Mouse (Mus musculus): ENCODE measurements around the gene Hs2st1. TPM values are rescaled to one million over a fixed set of nuclear protein-coding genes. Genes with fewer than 3 reads are reported as not detected.
A peak's percentile ranks its signal among the peaks of the same experiment; 100 is the strongest.

Gene Hs2st1
- total RNA-seq, 1 experiment from 2014 or later = 18.3 TPM

- DNase-seq = peak; percentile 39
These were observed 16.0 kb downstream of the Hs2st1 start for GRCm38 (mm10) chr3:144553942-144554341.

GRCm38 (mm10) chr3:144551416-144551815 is 18.6 kb downstream of the Hs2st1 start:
- no peak for DNase-seq

DNA sequence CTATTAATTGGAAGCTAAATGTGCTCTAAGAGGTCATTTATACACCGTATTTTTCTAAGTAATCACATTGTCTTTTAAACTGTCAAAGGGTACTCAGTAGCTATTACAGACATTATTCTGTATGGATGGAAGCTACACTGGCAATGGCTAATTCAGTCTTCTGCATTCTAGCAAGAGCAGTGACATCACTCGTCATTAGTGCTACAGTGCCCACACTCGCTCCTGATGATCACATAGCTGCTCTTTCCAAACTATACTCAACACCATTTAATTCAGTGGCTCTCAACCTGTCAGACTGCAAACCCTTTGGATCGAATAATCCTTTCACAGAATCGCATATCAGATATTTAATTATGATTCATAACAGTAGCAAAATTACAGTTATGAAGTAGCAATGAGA is 19.3 kb downstream of the Hs2st1 start:
- no peak for DNase-seq

DNA sequence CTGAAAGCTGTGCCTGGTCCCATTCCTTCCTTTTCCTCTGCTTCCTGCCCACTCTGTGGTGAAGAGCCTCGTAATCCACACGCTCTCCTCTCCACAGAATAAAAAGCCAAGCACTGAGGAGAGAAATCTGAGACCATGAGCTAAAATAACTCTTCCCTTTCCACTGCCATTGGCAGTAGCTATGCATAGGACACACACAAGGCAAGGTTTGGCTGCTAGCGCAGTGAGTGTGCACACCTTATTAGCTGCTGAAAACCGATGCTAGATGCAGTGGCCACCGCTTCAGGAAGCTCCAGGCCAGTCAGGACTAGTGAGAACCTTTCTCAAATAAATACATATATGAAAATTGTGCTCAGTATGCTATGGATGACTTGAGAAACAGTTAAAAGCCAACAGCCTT is 19.9 kb downstream of the Hs2st1 start:
- no peak for DNase-seq

DNA sequence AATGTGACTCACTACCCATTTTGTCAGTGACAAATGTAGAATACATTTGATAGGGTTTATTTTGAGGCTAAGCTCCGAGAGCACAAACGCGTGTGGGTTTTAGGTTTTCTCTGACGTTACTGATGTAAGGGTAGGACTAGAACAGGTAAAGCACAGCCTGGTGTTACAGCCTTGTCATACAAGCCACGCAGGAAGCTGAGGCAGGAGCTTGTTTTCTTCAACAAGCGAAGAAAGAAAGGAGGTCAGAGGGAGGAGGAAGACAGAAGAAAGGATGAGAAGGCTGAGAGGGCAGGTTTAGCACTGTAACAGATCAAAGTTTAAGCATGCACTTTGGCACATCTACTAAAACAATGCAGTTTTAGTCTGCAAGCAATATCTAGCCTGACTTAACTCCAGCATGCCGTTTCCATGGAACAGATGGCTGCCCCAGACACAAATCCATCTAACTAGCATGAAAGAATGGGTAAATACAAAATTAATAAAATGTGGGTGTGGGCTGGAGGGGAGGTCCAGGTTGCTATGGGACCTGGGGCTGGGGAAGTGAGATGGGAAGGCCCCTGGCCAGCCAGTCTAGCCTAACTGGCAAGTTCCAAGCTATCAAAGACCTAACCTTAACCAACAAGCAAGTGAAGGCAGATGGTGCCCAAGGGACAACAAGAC is 21.7 kb downstream of the Hs2st1 start:
- DNase-seq = no peak

- DNase-seq = no peak
These were observed 23.5 kb downstream of the Hs2st1 start for GRCm38 (mm10) chr3:144546490-144546889.

- no peak for DNase-seq
These were observed 24.1 kb downstream of the Hs2st1 start for GRCm38 (mm10) chr3:144545832-144546231.

GRCm38 (mm10) chr3:144545152-144545551 is 24.8 kb downstream of the Hs2st1 start:
- no peak for DNase-seq

- DNase-seq = peak; percentile 21
These were observed 28.0 kb downstream of the Hs2st1 start for GRCm38 (mm10) chr3:144541906-144542438.

GRCm38 (mm10) chr3:144540805-144541204 is 29.2 kb downstream of the Hs2st1 start:
- DNase-seq = no peak

- no peak for DNase-seq
These were observed 30.9 kb downstream of the Hs2st1 start for GRCm38 (mm10) chr3:144539051-144539450.

DNA sequence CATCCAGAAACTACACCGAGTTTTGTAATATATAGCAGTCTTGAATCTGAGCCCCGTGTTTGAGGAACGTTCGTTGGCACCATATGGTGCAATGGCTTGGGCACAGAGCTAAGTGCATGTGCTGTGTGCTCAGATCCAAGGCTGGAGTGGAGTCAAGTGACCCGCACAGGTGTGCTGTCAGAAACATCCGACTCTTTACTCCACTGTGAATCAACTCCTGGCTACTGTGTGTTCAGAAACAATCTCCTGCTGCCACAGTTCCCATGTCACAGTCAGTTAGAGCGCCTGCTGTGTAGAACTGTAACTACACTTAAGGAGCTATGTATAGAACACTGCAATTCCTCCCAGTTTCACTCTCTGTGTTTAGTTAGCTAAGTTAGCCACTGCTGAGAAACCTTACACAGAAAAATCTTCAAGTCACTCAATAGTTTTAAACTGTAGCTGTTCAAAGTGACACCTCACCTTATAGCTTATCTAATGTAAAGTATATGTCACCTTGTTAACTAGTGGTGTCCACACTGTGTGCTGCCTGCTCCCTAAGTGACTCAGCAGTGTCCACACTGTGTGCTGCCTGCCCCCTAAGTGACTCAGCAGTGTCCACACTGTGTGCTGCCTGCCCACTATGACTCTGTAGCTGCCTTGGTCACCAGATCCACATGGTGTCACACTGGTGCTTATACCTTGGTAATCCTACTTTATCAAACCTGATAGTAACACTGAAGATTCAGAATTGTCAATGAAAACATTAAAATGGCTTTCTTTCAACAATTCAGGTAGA is 32.7 kb downstream of the Hs2st1 start:
- no peak for DNase-seq

- DNase-seq = no peak
These were observed 34.9 kb downstream of the Hs2st1 start for GRCm38 (mm10) chr3:144535056-144535455.

- no peak for DNase-seq
These were observed 39.0 kb downstream of the Hs2st1 start for GRCm38 (mm10) chr3:144531023-144531422.

- no peak for DNase-seq
These were observed 42.1 kb downstream of the Hs2st1 start for GRCm38 (mm10) chr3:144527918-144528317.

DNA sequence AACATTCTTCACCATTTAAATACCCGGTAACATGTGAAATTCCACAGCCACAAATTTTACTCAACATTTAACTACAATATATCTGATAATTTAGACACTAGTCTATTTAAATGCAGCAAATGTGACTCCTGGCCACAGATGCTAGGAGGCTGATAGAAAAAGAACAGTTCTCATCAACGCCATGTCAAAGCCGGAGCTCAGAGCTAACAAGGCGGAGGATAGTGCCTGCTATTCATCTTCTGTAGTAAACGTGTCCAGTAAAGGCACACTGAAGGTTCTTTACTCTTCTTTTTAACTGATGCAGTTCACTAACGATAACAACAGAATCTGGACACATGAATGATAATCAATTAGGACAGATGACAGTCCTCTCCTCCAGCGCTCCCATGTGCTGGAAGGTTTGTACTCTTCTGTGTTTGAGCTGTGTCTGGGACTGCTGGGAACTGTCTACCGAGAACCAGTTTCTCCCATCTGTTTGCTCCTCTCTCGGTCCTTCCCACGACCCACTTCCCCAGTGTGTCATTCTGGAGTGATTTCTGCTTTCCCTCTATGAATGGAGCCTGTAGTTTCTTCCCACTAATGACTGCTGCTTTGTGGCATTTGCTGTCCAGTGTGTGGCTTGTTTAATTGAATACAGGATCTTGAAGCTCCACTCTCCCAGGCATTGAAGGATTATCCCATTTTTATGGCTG is 50.3 kb downstream of the Hs2st1 start:
- DNase-seq = no peak

DNA sequence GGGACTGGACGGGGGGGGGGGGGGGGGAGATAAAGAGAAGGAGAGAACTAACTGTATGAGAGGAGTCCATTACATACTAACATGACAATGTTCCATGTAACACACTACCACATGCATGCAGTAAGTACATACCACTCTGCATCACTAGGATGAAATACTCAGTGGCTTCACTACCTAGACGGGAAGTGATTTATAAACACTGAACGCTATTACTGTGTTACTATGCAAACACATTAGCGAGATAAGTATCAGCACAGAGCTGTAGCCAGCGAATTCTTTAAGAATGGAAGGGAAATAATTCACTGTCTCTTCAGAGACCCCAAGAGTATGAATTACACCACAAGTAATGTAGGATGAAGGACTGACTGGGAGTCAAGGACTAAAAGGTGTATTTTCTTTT is 51.1 kb downstream of the Hs2st1 start:
- no peak for DNase-seq

DNA sequence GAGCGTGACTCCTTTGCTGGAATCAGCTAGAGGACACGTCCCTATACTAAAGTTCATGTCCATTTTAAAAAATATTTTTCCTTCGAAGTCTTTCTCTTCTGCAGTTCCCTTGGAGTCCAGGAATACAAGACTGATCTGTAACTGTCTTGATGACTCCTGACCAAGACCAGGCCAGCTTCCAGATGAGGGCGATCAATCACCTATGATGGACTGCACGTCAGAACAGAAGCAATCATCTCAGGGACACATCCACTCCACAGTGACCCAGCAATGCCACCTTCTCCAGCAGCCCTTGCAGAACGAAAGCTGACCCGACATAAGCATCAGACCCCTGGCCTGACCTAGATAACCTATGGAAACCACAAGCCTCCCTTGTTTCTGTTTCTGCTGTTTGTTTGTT is 54.7 kb downstream of the Hs2st1 start:
- DNase-seq = peak; percentile 51

DNA sequence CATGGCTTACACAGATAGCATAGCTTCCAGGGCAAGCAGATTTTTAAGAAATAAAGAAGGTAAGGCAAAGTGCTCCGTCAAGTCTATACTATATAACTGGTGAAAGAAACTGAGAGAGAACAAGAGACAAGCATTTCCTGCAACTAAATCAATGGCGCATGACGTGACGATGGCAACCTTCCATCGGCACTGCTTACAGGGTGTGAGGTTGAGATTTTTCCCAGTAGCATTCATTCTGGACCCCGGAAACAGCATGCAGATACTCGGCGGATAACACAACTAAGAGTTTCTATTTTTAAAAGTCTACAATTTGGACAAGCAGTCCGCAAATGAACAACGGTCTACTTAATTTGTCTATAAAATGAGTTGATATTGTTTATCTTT is 55.9 kb downstream of the Hs2st1 start:
- no peak for DNase-seq

- DNase-seq = no peak
These were observed 56.5 kb downstream of the Hs2st1 start for GRCm38 (mm10) chr3:144513169-144514121.

- no peak for DNase-seq
These were observed 59.3 kb downstream of the Hs2st1 start for GRCm38 (mm10) chr3:144510724-144511123.

- DNase-seq = no peak
These were observed 61.6 kb downstream of the Hs2st1 start for GRCm38 (mm10) chr3:144508342-144508741.
